Mouse (Mus musculus) heart, adult 2 months (tissue): ENCODE measurements at regions not wholly inside any gene's neighbourhood (a gene's known extent, or its start where the extent isn't known, plus 50 kb on each side); places are given as distances from the start of the nearest gene placed in this dataset.

Experiments
- CTCF ChIP-seq: fragments of 200-600 bp; IDR thresholded peaks from 2 replicates; pipeline ENCODE4 v1.8.1; 2022; ENCODE audit warnings: antibody characterized with exemption, mild to moderate bottlenecking, moderate library complexity
- EP300 ChIP-seq: fragments of 200-500 bp; IDR thresholded peaks from 2 replicates; pipeline ENCODE4 v1.6.1; 2011; ENCODE audit warnings: low read depth, low read length, control low read depth; ENCODE audit not compliant: insufficient read depth
- POLR2A ChIP-seq: fragments of 200-500 bp; IDR thresholded peaks from 2 replicates; pipeline ENCODE4 v1.6.1; 2011; ENCODE audit warnings: mild to moderate bottlenecking, low read depth, low read length, control low read depth; ENCODE audit not compliant: insufficient read depth

- TF ChIP-seq CTCF (no peak), POLR2A (no peak), EP300 (no peak)
Measured at GRCm38 (mm10) chr11:17481436-17481996, 224.1 kb downstream of the C1d start.
